Mouse (Mus musculus) thymus, adult 2 months (tissue): ENCODE results near the gene Olfr15.

ENCODE experiments used
- CTCF ChIP-seq: fragments of 200-500 bp; IDR thresholded peaks from 2 replicates; pipeline ENCODE4 v1.5.1; 2012; ENCODE audit warnings: mild to moderate bottlenecking, control low read depth, low read length, moderate library complexity, borderline replicate concordance; ENCODE audit not compliant: control insufficient read depth, poor library complexity, insufficient read depth; ENCODE audit errors: extremely low read depth
- POLR2A ChIP-seq: fragments of 200-500 bp; IDR thresholded peaks from 2 replicates; pipeline ENCODE4 v1.6.1; 2012; ENCODE audit warnings: mild to moderate bottlenecking, low read length, control low read depth, moderate library complexity; ENCODE audit not compliant: control insufficient read depth, poor library complexity, insufficient read depth; ENCODE audit errors: extremely low read depth

DNA sequence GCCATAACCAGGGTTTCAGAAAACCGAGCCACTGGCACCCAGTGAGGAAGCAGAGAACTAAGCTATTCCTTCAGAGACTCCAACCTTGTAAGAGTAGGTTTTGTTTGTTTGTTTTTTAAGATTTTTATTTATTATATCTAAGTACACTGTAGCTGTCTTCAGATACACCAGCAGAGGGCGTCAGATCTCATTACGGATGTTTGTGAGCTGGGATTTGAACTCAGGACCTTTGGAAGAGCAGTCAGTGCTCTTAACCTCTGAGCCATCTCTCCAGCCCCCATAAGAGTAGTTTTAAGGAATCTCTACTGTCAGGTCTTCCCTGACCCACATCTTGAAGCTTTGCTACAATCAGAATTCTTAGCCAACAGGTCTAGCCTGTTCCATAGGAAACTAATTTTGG is 17.7 kb downstream of the Olfr15 start:
- no peak for TF ChIP-seq CTCF
- TF ChIP-seq POLR2A = no peak
